Mouse (Mus musculus) lung, postnatal 25 days (tissue): ENCODE data around the gene Mfng.

Experiments
- DNase-seq: peaks from one replicate; pipeline ENCODE4 v3.0.0; 2022; ENCODE audit warnings: low spot score

Mfng gene

DNA sequence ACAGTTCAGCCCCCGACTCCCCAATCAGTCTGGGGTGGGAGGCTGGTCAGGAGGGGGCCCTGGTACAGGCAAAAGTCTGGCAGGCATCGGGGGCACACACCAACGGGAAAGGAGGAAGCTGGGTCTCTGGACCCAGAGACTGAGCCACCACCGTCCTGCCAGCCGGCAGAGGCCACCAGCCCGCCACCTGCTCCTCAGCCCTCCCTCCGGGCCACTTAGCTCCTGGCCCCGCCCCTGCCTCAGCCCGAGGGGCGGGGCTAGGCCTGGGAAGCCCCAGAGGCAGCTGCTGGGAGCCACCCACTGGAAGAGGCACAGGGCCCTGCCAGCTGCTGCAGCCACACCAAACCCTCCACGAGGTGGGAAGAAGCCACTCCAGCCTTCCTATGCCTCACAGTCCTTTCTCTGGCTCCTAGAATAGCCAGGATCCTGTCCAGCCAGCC lies at the start of gene Mfng:
TSS of gene Mfng (minus strand) at position 186 of the 440 bp plus-strand sequence.
- DNase-seq: peak; percentile 88

DNA sequence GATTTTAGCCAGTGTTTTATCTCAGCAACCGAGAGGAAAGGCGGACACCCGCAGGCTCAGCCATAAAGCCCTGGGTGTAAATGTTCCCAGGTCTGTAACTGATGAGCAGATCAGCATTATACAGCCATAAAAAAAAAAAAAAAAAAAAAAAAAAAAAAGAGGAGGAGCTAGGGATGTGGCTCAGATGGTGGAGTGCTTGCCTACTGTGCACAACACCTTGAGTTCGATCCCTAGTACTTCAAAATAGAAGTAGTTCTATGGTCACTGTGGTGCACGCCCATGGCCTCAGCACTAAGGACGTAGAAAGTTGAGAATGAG lies 42.8 kb upstream of the Mfng start:
- no peak for DNase-seq

GRCm38 (mm10) chr15:78815314-78816073 lies 42.2 kb upstream of the Mfng start:
- DNase-seq: peak; percentile 87

DNA sequence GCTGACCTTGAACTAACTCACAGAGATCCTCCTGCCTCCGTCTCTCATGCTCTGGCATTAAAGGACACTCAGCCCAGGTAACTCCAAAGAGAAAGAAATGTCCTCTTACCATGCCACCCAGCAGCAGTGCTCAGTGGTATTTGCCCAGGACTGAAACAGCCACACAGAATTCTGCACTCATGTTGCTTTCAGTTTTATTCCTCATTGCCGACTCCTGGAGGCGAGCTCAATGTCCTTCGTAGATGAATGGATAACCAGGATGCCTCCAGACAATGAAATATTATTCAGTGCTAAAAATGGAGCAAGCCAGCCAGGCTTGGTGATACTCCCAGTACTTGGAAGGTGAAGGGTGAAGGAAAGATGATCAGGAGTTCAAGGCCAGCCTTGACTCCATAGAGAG lies 40.3 kb upstream of the Mfng start:
- DNase-seq: no peak

DNA sequence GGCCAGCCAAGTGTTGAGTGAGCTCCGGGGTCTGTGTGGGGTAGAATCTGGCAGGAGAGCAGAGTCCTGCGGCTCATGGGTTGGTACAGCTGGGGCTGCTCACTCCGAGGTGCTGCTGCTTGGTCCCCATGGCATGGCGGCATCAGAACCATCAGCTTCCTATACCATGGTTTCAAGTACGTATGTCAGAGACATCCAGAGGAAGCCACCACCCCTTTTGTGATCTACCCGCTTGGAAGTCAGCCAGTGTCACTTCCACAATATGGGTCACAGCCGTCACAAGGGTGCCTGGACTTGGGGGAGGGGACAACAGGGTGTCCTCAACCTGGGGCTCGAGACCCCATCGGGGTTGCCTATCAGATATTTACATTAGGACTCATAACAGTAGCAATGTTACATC lies 36.9 kb upstream of the Mfng start:
- no peak for DNase-seq

DNA sequence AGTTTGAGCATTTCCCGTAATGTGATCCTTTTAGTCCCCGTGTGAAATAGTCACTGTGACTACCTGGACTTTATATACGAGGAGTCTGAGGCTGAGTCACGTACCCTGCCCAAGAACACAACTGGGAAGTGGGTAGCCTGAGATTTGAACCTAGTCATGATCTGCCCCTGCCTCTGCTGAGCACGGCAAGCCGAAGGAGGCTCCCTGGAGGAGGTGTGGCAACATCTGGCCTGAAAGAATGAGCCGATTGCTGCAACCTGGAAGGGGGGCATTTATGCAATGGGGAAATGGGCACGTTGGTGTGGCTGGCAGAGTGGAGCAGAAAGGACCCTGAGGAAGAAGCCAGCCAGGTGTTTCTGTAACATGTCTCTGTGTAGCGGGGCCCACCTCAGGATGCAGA lies 36.5 kb upstream of the Mfng start:
- no peak for DNase-seq

DNA sequence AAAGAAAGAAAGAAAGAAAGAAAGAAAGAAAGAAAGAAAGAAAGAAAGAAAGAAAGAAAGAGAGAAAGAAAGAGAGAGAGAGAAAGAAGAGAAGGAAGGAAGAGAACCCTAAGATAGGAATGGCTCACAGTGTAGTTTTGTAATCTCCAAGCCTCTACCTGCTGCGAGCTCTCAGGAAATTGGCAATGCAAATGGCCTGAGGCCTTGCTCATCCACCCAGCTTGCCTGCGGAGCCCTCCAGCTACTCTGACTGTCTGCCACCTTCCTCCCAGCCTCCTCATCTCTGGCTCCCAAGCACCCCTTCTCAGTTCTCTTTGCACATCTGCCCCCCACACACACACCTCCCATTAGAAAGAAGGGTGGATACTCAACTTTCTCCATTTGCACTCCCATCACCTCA lies 35.7 kb upstream of the Mfng start:
- no peak for DNase-seq

DNA sequence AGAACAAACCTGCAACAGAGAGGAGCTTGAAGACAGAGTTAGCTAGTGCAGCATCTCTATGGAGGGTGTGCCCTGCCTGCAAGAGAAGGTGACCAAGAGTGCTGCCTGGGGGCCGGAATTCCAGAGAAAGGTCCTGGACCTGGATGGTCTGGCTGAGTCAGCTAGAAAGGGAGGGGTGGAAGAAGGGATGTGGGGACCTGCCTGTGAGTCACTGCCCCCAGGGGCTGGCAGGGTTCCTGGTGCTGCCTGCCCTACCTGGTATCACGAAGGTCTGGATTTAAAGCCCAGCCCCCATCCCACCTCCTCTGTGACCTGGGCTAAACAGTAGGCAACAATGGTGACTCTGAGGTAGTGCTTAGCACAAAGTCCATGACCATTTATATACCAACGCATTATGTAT lies 33.9 kb upstream of the Mfng start:
- no peak for DNase-seq

DNA sequence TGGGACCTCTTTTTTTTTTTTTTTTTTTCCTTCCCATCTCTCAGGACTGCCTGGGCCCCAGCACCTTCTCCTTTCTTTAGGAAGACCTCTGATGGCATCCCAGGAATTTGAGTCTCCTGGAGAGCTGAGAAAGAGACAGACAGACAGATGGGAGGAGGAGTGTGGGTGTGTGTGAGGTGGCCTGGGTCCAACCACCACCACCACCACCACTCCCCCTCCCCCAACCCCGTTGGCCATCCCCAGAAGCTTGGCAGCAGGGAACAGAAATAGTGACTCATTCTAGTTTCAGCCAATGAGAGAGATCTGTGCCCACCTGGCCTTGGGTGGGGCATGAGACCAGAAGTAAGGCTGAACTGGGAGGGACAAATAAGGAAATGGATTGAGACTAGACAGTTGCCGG lies 33.3 kb upstream of the Mfng start:
- no peak for DNase-seq

DNA sequence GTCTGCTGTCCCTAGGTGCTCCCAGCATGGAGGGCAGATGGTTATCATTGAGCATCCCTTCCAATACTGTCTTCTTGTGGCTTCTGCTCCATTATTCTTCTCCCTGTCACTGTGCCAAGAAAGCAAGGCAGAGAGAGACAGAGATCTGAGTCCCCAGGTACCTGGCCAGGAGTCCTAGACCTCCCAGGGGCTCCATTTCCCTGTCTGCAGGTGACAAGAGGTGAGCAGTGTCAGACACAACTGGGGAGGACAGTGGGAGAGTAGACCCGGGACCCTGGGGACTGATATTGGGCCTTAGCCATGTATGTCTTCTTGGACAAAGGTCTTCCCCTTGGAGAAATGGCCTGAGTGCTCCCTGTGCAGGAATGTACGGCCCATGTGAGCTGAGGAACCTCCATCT lies 32.1 kb upstream of the Mfng start:
- DNase-seq: no peak

- DNase-seq: peak; percentile 31
Measured at GRCm38 (mm10) chr15:78804326-78804725, 31.1 kb upstream of the Mfng start.

DNA sequence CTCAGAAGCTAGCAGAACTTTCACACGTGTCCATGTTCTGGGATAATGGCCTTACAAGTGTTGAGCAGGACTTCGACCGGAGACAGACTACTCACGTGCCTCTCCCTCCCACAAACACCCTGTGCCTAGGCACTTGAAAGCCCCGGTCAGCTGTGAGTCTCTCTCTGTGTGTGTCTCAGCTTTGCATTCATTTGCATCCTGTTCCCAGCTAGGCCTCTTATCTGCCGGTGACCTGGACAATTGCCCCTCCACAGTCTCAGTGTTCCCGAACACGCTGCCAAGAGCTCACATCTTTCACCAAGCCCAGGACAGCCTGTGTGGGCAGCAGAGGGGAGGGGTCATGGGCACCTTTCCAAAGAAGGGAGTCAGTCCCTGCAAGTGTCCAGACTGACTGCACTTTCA lies 30.2 kb upstream of the Mfng start:
- peak; percentile 87 for DNase-seq

- peak; percentile 58 for DNase-seq
Measured at GRCm38 (mm10) chr15:78802776-78803391, 29.6 kb upstream of the Mfng start, which contains the start of gene Card10. Card10 (minus strand) TSS chr15:78803042.

GRCm38 (mm10) chr15:78801971-78802741 lies 28.9 kb upstream of the Mfng start:
- peak; percentile 38 for DNase-seq

GRCm38 (mm10) chr15:78801571-78801970 lies 28.3 kb upstream of the Mfng start:
- DNase-seq: no peak

DNA sequence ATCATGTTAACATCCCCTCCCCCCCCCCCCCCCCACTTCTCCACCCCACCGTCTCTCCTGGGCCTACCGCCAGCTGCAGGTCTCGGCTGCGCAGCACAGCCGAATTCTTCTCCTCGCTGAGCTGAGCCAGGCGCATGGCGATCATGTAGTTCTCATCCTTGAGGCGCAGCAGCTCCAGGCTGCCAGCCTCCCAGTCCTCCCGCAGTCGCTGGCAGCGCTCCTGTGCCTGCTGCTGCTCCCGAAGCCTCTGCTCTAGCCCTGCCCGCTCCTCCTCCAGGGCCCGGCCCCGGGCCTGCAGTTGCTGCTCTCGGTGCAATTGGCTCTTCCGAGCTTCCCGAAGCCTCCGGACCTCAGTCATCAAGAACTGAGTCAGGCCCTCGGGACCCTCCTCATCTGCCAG lies 25.8 kb upstream of the Mfng start:
- no peak for DNase-seq

GRCm38 (mm10) chr15:78797060-78797329 lies 23.7 kb upstream of the Mfng start:
- no peak for DNase-seq

GRCm38 (mm10) chr15:78796196-78797059 lies 23.2 kb upstream of the Mfng start:
- DNase-seq: no peak

GRCm38 (mm10) chr15:78790990-78791389 lies 17.7 kb upstream of the Mfng start:
- no peak for DNase-seq

- peak; percentile 56 for DNase-seq
Measured at GRCm38 (mm10) chr15:78790451-78790850, 17.2 kb upstream of the Mfng start.

GRCm38 (mm10) chr15:78789721-78790323 lies 16.5 kb upstream of the Mfng start:
- DNase-seq: no peak

- DNase-seq: peak; percentile 39
Measured at GRCm38 (mm10) chr15:78788042-78788441, 14.8 kb upstream of the Mfng start.
